Mouse (Mus musculus) spleen, adult 2 months (tissue): ENCODE data around the gene Ercc2.

Source experiments
- CTCF ChIP-seq: fragments of 200-500 bp; IDR thresholded peaks from 2 replicates; pipeline ENCODE4 v1.5.1; 2011; ENCODE audit warnings: mild to moderate bottlenecking, inconsistent platforms; ENCODE audit not compliant: insufficient read depth, insufficient read length, insufficient replicate concordance; ENCODE audit errors: extremely low read depth
- POLR2A ChIP-seq: fragments of 200-500 bp; IDR thresholded peaks from 2 replicates; pipeline ENCODE4 v1.6.1; 2011; ENCODE audit warnings: low read depth, low read length, inconsistent platforms

- no peak for TF ChIP-seq POLR2A
- no peak for TF ChIP-seq CTCF
These were observed 21.7 kb upstream of the Ercc2 start for GRCm38 (mm10) chr7:19359892-19360641.
